Mouse (Mus musculus): ENCODE data around the gene Agap3. TPM values are rescaled to one million over a fixed set of nuclear protein-coding genes. Genes with fewer than 3 reads are reported as not detected.

Gene Agap3
- polyA plus RNA-seq, 1 experiment from 2014 or later: 25.6 TPM

DNA sequence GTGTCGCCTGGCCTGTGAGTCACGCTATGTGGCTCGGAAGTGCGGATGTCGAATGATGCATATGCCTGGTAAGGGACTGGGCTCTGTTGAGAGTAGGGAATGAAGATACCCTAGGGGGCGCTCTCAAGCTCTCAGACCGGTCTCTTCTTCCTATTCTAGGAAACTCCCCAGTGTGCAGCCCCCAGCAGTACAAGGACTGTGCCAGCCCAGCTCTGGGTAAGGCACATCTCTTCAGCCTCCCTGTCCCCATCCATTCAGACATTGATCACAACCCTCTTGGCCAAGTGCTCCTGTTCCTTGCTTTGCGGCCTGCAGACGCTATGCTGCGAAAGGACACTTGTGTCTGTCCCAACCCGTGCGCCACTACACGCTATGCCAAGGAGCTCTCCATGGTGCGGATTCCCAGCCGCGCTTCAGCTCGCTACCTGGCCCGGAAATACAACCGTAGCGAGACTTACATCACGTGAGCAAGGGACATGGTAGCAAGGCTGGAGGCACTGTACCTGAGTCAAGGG is 35.7 kb upstream of the Agap3 start:
- Histone ChIP-seq H3K4me1 (ENCODE audit: control insufficient read depth, insufficient read depth, low read length) (0 out of 2 replicates have a peak, but pooled peaks cover 3% of the 10 kb centered on the region), H3K9me3 (ENCODE audit: control insufficient read depth, low read depth, low read length) (no peaks in the 10 kb centered on the region), H3K4me2 (replicated peaks; ENCODE audit: low read depth, low read length) (peak overlapping the region; percentile 20; the same call in 1 of the 2 replicates), H3K27me3 (ENCODE audit: control insufficient read depth, insufficient read depth, low read length) (no peaks in the 10 kb centered on the region), H3K36me3 (ENCODE audit: control insufficient read depth, insufficient read depth, low read length) (peaks cover 12% of the 10 kb centered on the region; the same call in 1 of the 2 replicates), H3K9ac (replicated peaks; ENCODE audit: low read depth, low read length) (no peak overlapping the region), H3K4me3 (ENCODE audit: low read depth, low read length) (no peak overlapping the region), H3K27ac (ENCODE audit: low read length) (no peak overlapping the region)
- WGBS: 2% methylated on average over 21 of the region's 21 CpGs
- ATAC-seq (ENCODE audit: insufficient number of reproducible peaks, insufficient read depth, low FRiP score, low read depth): peak; percentile 50

DNA sequence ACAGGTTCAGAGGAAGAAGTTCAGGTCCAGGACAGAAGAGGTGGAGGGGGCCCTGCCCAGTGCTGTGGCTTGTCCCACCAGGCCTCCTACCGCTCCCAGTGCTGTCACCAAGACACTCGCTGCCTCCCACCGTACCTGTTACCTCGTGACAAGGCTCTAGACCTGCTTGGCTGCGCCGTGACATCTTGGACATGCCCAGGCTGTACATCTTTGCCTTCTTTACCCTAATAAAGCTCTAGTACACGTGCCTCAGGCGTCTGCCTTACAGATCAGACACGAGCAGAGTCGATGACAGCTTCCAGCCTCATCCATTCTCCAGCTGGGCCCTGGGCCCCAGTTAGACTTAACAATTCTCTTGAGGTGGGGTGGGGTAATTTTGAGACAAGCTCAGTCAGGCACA is 34.4 kb upstream of the Agap3 start:
- no peak overlapping the region for H3K4me3 ChIP-seq (ENCODE audit: low read depth, low read length)
- no peak overlapping the region for H3K27ac ChIP-seq (ENCODE audit: low read length)
- no peaks in the 10 kb centered on the region for H3K27me3 ChIP-seq (ENCODE audit: control insufficient read depth, insufficient read depth, low read length)
- H3K4me2 ChIP-seq (replicated peaks; ENCODE audit: low read depth, low read length): no peak overlapping the region
- 85% methylated on average over 10 of the region's 10 CpGs for WGBS
- H3K9ac ChIP-seq (replicated peaks; ENCODE audit: low read depth, low read length): no peak overlapping the region
- H3K36me3 ChIP-seq (ENCODE audit: control insufficient read depth, insufficient read depth, low read length): peaks cover 12% of the 10 kb centered on the region; the same call in 1 of the 2 replicates
- ATAC-seq (ENCODE audit: insufficient number of reproducible peaks, insufficient read depth, low FRiP score, low read depth): no peak
- H3K9me3 ChIP-seq (ENCODE audit: control insufficient read depth, low read depth, low read length): no peaks in the 10 kb centered on the region
- peaks cover 8% of the 10 kb centered on the region for H3K4me1 ChIP-seq (ENCODE audit: control insufficient read depth, insufficient read depth, low read length)

DNA sequence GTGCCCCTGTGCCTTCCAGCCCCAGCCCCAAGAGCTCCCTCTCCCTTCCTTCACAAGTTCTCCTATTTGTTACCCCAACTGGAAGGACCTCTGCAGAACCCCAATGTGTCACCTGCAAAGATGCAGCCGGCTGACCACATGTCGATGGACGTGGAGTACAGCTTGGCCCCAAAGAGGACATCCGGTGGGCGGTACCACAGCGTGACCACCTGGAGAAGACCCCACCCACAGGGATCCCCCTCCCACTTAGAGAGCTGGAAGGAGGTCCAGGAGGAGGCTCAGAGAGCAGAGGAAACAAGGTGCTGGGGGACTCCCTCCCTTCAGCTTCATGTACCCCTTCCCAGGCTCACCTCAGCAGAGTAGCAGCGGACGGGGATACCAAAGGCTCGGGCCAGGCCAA is 31.6 kb upstream of the Agap3 start:
- no peaks in the 10 kb centered on the region for H3K9me3 ChIP-seq (ENCODE audit: control insufficient read depth, low read depth, low read length)
- 89% methylated on average over 9 of the region's 9 CpGs for WGBS
- peaks cover 12% of the 10 kb centered on the region; the same call in 1 of the 2 replicates for H3K36me3 ChIP-seq (ENCODE audit: control insufficient read depth, insufficient read depth, low read length)
- H3K4me3 ChIP-seq (ENCODE audit: low read depth, low read length): no peak overlapping the region
- no peak overlapping the region for H3K9ac ChIP-seq (replicated peaks; ENCODE audit: low read depth, low read length)
- H3K27me3 ChIP-seq (ENCODE audit: control insufficient read depth, insufficient read depth, low read length): no peaks in the 10 kb centered on the region
- no peak overlapping the region for H3K27ac ChIP-seq (ENCODE audit: low read length)
- H3K4me2 ChIP-seq (replicated peaks; ENCODE audit: low read depth, low read length): no peak overlapping the region
- H3K4me1 ChIP-seq (ENCODE audit: control insufficient read depth, insufficient read depth, low read length): peaks cover 19% of the 10 kb centered on the region
- ATAC-seq (ENCODE audit: insufficient number of reproducible peaks, insufficient read depth, low FRiP score, low read depth): no peak

DNA sequence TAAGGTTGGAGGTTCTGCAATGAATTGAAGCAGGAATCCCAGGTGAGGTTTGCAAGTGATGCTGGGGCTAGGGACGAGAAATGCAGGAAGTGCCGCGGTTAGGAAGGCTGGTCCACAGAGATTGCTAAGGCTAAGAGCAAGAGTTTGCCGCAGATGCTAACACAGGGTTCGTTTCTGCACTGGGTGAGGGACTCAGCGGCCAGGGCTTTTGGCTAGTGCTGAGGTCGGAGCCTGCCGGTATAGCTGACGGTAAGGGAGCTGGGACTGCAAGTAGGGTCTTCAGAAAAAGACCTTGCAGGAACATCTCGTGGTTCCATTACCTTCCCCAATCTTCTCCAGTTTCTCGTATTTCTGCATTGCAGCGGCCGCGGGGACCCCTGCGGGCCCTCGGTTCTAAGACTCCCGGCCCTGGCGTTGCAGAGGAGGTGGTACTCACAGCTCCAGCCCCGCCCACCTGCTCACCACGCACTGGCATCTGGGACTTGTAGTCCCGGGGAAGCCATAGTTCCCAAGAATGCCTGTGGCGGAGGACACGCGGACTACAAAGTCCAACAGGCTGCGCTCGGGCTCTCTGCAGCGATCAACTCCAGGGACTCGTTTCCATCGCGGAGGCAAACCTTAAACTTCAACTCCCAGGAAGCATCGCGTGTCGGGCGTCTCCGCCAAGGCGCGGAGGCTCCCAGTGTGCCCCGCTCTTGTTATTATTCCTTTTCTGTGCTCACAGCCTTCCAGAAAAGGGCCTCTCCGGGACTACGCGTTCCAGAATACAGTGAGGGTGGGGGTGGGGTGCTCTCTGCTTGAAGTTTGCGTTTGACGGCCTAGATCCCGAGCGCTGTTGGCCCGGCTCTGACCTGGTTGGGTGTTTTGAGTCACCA is 28.6 kb upstream of the Agap3 start, which contains the start of the genes Cdk5 and Slc4a2:
Cdk5 (minus strand) TSS at position 402 of the 875 bp plus-strand sequence.
Slc4a2 (plus strand) TSS at position 709 of the 875 bp plus-strand sequence.
- peak within 1 kb of the TSS; percentile 96 for H3K4me2 ChIP-seq (replicated peaks; ENCODE audit: low read depth, low read length)
- H3K4me1 ChIP-seq (ENCODE audit: control insufficient read depth, insufficient read depth, low read length): peaks cover 37% of the 10 kb centered on the region
- WGBS: under 1% methylated on average over 46 of the region's 46 CpGs
- H3K9me3 ChIP-seq (ENCODE audit: control insufficient read depth, low read depth, low read length): no peaks in the 10 kb centered on the region
- H3K9ac ChIP-seq (replicated peaks; ENCODE audit: low read depth, low read length): peak within 1 kb of the TSS; percentile 71
- ATAC-seq (ENCODE audit: insufficient number of reproducible peaks, insufficient read depth, low FRiP score, low read depth): peak; percentile 91
- no peaks in the 10 kb centered on the region for H3K27me3 ChIP-seq (ENCODE audit: control insufficient read depth, insufficient read depth, low read length)
- peak within 1 kb of the TSS; percentile 67 for H3K4me3 ChIP-seq (ENCODE audit: low read depth, low read length)
- H3K27ac ChIP-seq (ENCODE audit: low read length): peak within 1 kb of the TSS; percentile 93
- H3K36me3 ChIP-seq (ENCODE audit: control insufficient read depth, insufficient read depth, low read length): peaks cover 12% of the 10 kb centered on the region; the same call in 1 of the 2 replicates

DNA sequence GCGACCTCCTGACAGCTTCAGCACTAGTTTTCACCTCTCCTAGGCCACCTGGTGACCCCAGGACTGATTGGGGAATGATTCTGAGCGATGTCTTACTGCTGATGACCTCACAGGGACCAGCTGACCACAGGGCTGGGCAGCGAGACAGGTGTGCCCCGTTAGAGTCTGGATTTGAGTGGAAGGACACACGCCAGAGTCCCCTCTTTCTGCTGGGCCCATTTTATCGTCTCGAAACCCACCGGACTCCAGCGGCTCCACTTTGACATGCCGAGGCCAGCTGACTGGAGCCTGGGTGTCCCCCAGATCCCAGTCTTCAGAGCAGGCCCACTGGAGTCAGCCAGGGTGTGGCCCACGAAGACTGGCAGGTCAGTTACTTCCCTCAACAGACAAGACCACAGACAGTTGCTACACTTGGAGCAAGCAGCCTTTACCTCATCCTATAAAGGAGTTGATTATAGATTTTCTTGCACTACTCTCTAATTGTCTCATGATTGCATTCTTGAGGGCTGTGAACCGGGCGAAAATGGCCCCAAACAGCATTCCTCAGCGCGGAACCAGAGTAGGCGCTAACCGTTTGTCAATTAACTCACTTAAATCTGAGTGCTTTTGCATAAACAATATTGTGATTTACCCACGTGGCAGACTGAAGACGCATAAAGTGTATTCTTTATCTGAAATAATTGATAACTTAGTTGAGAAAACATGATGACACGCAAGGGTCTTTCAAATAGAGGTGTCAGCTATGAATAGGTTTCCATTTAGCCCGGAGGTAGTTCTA is 27.8 kb upstream of the Agap3 start:
- peak overlapping the region; percentile 71; the same call in 1 of the 2 replicates for H3K9ac ChIP-seq (replicated peaks; ENCODE audit: low read depth, low read length)
- peaks cover 40% of the 10 kb centered on the region for H3K4me1 ChIP-seq (ENCODE audit: control insufficient read depth, insufficient read depth, low read length)
- peaks cover 8% of the 10 kb centered on the region; the same call in 1 of the 2 replicates for H3K36me3 ChIP-seq (ENCODE audit: control insufficient read depth, insufficient read depth, low read length)
- 10% methylated on average over 21 of the region's 21 CpGs for WGBS
- H3K9me3 ChIP-seq (ENCODE audit: control insufficient read depth, low read depth, low read length): no peaks in the 10 kb centered on the region
- no peaks in the 10 kb centered on the region for H3K27me3 ChIP-seq (ENCODE audit: control insufficient read depth, insufficient read depth, low read length)
- peak overlapping the region; percentile 93 for H3K27ac ChIP-seq (ENCODE audit: low read length)
- ATAC-seq (ENCODE audit: insufficient number of reproducible peaks, insufficient read depth, low FRiP score, low read depth): no peak
- H3K4me3 ChIP-seq (ENCODE audit: low read depth, low read length): peak overlapping the region; percentile 67
- peak overlapping the region; percentile 96 for H3K4me2 ChIP-seq (replicated peaks; ENCODE audit: low read depth, low read length)

DNA sequence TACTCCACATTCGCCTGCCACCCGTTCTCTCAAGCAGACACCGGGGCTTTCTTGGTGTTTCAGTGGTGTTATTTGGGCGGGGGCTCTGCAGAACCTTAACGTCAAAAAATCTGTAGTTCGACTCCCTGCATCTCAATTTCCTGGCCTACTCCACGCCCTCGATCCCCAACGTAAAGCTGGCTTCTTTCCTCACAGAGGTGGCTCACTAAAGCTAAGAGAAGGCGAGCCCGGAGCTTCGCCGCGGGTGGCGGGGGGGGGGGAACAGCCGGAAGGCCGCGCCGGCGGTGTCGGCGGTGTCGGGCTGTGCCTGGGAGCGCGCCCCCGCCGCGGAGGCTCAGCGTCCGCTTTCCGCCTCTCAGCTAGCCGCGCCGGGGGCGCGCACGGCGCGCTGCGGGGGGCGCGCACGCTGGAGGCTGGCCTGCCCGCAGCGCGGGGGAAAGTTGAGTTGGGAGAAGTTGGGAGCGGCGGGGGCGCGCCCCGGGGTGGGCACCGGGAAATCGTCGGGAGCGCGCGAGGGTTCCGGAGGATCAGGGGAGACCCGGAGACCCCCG is 27.0 kb upstream of the Agap3 start:
- Histone ChIP-seq H3K4me2 (replicated peaks; ENCODE audit: low read depth, low read length) (peak overlapping the region; percentile 96), H3K27ac (ENCODE audit: low read length) (peak overlapping the region; percentile 93), H3K9me3 (ENCODE audit: control insufficient read depth, low read depth, low read length) (no peaks in the 10 kb centered on the region), H3K4me1 (ENCODE audit: control insufficient read depth, insufficient read depth, low read length) (peaks cover 40% of the 10 kb centered on the region), H3K36me3 (ENCODE audit: control insufficient read depth, insufficient read depth, low read length) (peaks cover 9% of the 10 kb centered on the region), H3K4me3 (ENCODE audit: low read depth, low read length) (peak overlapping the region; percentile 67), H3K27me3 (ENCODE audit: control insufficient read depth, insufficient read depth, low read length) (no peaks in the 10 kb centered on the region), H3K9ac (replicated peaks; ENCODE audit: low read depth, low read length) (peak overlapping the region; percentile 71)
- 1% methylated on average over 53 of the region's 60 CpGs for WGBS
- ATAC-seq (ENCODE audit: insufficient number of reproducible peaks, insufficient read depth, low FRiP score, low read depth): 0 out of 2 replicates have a peak, but pooled peaks have one; percentile 4

DNA sequence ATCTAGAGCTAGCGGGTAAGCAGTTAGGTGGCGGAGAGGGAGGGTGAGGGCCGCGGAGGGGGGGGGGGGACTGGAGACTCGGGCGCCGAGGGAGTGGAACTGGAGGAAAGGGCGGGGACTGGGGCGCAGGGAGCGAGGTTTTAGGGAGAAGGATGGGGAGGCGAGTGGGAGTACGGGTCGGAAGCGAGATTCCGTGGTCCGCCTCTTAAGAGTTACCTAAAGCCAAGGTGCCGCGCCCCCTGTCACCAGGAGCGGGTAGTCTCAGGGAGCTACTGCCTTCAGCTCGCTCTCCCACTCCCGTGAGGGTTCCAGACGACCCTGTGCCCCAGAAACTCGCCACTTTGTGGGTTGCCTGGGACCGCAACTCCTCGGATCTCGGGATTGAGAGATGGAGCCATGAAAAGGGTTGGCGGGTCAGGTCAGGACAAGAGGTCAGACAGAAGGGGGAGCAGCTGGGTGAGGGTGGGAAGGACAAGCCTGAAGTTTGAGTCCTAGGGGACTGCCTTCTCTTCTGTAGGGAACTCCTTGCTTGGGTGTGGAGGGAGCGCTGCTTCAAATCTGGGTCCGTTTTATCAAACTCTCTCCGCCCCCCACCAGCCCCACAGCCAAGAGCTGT is 26.4 kb upstream of the Agap3 start:
- WGBS: under 1% methylated on average over 26 of the region's 30 CpGs
- Histone ChIP-seq H3K9ac (replicated peaks; ENCODE audit: low read depth, low read length) (peak overlapping the region; percentile 71), H3K27me3 (ENCODE audit: control insufficient read depth, insufficient read depth, low read length) (no peaks in the 10 kb centered on the region), H3K4me2 (replicated peaks; ENCODE audit: low read depth, low read length) (peak overlapping the region; percentile 96), H3K4me3 (ENCODE audit: low read depth, low read length) (peak overlapping the region; percentile 67), H3K36me3 (ENCODE audit: control insufficient read depth, insufficient read depth, low read length) (peaks cover 12% of the 10 kb centered on the region), H3K9me3 (ENCODE audit: control insufficient read depth, low read depth, low read length) (no peaks in the 10 kb centered on the region), H3K4me1 (ENCODE audit: control insufficient read depth, insufficient read depth, low read length) (peaks cover 40% of the 10 kb centered on the region), H3K27ac (ENCODE audit: low read length) (peak overlapping the region; percentile 93)
- no peak for ATAC-seq (ENCODE audit: insufficient number of reproducible peaks, insufficient read depth, low FRiP score, low read depth)

All from stomach, embryonic 14.5 days (tissue).